Mouse (Mus musculus) gastrocnemius, postnatal 25 days (tissue): ENCODE measurements around the gene Ash1l. TPM values are rescaled to one million over a fixed set of nuclear protein-coding genes. Genes with fewer than 3 reads are reported as not detected.
"Not testable (repeated sequence)": the region's sequence is repeated elsewhere in the genome, so short reads cannot be mapped to it uniquely, and the experiment has no call there.

Source experiments
- DNase-seq: peaks from one replicate; pipeline ENCODE4 v3.0.0; 2022
- total RNA-seq, 2 experiments: library from RNA; stranded (reverse); gene quantifications; 1 replicate in 1 of 2; 2 replicates in 1 of 2; pipeline ENCODE4 v1.2.3; 2021

Ash1l gene
- total RNA-seq, 2 experiments from 2014 or later, result 22.9 to 23.9 TPM

- DNase-seq, result no peak
These were observed 3.3 kb downstream of the Ash1l start for GRCm38 (mm10) chr3:88953736-88954135.

- not testable (repeated sequence) for DNase-seq
These were observed 12.8 kb downstream of the Ash1l start for GRCm38 (mm10) chr3:88963211-88963610.

- no peak for DNase-seq
These were observed 24.6 kb downstream of the Ash1l start for GRCm38 (mm10) chr3:88975012-88975411.

GRCm38 (mm10) chr3:88981206-88982010, 31.0 kb downstream of the Ash1l start:
- no peak for DNase-seq

- DNase-seq, result no peak
These were observed 33.5 kb downstream of the Ash1l start for GRCm38 (mm10) chr3:88983921-88984381.

- no peak for DNase-seq
These were observed 42.4 kb downstream of the Ash1l start for GRCm38 (mm10) chr3:88992793-88993192.

GRCm38 (mm10) chr3:89001536-89001935, 51.1 kb downstream of the Ash1l start:
- DNase-seq, result no peak

GRCm38 (mm10) chr3:89030896-89031295, 80.5 kb downstream of the Ash1l start:
- DNase-seq, result not testable (repeated sequence)

- no peak for DNase-seq
These were observed 92.9 kb downstream of the Ash1l start for GRCm38 (mm10) chr3:89043359-89043758.

- no peak for DNase-seq
These were observed 107.9 kb downstream of the Ash1l start for GRCm38 (mm10) chr3:89058361-89058760.

- no peak for DNase-seq
These were observed 108.4 kb downstream of the Ash1l start for GRCm38 (mm10) chr3:89058783-89059182.

- no peak for DNase-seq
These were observed 111.3 kb downstream of the Ash1l start for GRCm38 (mm10) chr3:89061696-89062095.

GRCm38 (mm10) chr3:89067265-89067664, 116.8 kb downstream of the Ash1l start:
- no peak for DNase-seq

- no peak for DNase-seq
These were observed 127.0 kb downstream of the Ash1l start for GRCm38 (mm10) chr3:89077383-89077782.

- not testable (repeated sequence) for DNase-seq
These were observed 131.9 kb downstream of the Ash1l start for GRCm38 (mm10) chr3:89082287-89082686.

- DNase-seq, result no peak
These were observed 133.7 kb downstream of the Ash1l start for GRCm38 (mm10) chr3:89084133-89084532.

- no peak for DNase-seq
These were observed 134.3 kb downstream of the Ash1l start for GRCm38 (mm10) chr3:89084654-89085190.

GRCm38 (mm10) chr3:89087338-89088110, 137.1 kb downstream of the Ash1l start:
- DNase-seq, result no peak

GRCm38 (mm10) chr3:89088974-89089373, 138.6 kb downstream of the Ash1l start:
- DNase-seq, result no peak

GRCm38 (mm10) chr3:89089882-89090591, 139.6 kb downstream of the Ash1l start:
- peak; percentile 86 for DNase-seq

GRCm38 (mm10) chr3:89090694-89091655, 140.6 kb downstream of the Ash1l start:
- peak; percentile 91 for DNase-seq
